Mouse (Mus musculus) R1 (cell line): ENCODE results near the gene Hao1.
A peak's percentile ranks its signal among the peaks of the same experiment; 100 is the strongest.

Source experiments
- DNase-seq: peaks from one replicate; pipeline ENCODE4 v3.0.0-alpha.2; 2018; ENCODE audit warnings: low read depth, low spot score

Gene Hao1

GRCm38 (mm10) chr2:134465132-134465531 is 89.0 kb downstream of the Hao1 start:
- DNase-seq = no peak

DNA sequence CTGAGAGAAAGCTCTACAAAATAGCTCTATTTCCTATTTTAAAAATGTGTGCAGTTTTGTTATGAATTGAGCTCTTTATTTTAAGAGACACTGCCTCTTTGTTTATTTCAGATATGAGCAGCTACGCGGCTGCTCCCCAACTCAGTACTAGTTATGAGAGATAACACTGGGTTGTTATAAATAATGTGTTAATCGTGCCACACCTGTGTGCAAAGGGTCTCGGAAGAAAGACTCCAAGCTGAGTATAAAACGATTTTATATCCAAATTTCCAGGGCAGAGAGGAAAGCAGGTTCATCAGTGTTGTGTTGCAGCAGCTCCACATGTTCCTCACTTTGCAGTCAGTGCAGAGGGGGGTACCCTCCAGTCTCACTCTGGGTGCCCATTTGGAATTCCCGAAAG is 91.8 kb downstream of the Hao1 start:
- no peak for DNase-seq

DNA sequence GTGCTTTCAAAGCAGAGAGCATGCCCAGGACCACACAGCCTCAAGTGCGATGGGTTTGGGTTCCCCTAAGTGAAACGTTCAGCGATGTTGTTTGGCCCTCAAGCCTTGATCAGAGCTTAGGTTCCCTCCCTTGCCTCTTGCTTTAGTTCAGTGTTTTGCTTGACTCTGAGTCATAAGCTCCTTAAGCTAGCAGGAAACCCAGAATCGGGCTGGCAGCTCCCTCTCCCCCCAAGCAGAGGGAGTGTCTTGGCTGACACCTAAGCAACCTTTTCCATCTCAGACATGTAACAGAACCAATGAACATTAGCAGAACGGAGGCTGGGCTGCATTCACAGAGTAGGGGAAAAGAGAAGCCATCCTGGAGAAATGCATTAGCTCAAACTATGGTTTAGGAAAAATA is 93.3 kb downstream of the Hao1 start:
- no peak for DNase-seq

DNA sequence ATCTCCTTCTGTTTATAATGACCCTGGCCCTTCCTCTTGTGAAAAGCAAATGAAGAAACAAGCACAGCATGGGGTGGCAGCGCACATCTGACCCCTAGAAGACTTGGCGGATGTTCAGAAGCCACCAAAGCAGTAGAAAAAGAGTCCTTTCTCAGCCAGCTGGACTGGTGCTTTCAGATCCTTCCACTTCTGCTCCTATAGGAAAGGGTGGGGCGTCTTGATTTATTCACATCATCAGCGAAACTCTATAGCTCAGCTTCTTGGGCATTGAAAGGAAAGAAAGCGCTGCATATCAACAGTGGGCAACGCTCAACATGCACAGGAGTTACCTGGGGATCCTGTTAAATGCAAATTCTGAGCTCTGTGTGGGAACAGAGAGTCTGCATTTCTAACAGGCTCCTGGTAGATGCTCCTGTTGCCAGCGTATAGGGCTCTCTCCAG is 98.1 kb downstream of the Hao1 start:
- peak; percentile 94 for DNase-seq

GRCm38 (mm10) chr2:134452748-134453147 is 101.4 kb downstream of the Hao1 start:
- DNase-seq = no peak

DNA sequence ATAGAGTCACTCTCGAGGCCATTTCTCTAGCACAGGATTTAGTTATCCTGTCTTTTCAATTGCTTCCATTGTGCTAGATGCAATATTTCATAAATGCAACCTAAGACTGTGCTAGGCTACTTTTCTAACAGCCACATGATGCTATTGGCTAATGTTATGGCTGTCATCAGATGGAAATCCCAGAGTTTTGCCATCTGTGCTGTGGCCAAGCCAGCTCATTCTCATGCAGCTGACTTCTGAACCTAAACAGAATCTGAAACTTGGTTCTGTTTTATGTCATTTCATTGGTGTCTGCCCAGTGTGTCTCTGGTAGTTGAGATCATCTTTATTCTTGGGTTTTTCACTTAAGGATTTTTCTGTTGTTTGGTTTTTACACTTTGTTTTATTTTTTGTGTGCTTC is 103.2 kb downstream of the Hao1 start:
- DNase-seq = no peak
